8 mouse cellular contexts compared by ENCODE assay signal in genomic region chrX:20617903-20618399, GRCm38 (mm10). TPM values are rescaled to one million over a fixed set of nuclear protein-coding genes. Genes with fewer than 3 reads are reported as not detected.
A peak's percentile ranks its signal among the peaks of the same experiment; 100 is the strongest.
DNase-seq lines count a peak whose midpoint lies in the region; ATAC-seq and TF ChIP-seq lines count a peak whose summit lies in the region.

No protein-coding gene starts in this region.

- TF ChIP-seq EP300 in liver, embryonic 14.5 days (IDR thresholded peaks at IDR 0.05; ENCODE audit: low read depth), result no peak

- WGBS in embryonic facial prominence, embryonic 14.5 days, result 31% methylated on average over 29 of the region's 31 CpGs
- 17% methylated on average over 31 of the region's 31 CpGs for WGBS in hindbrain, embryonic 14.5 days
- 16% methylated on average over 31 of the region's 31 CpGs for WGBS in liver, embryonic 14.5 days (ENCODE audit: insufficient replicate concordance)
- WGBS in neural tube, embryonic 13.5 days, result 23% methylated on average over 31 of the region's 31 CpGs

- peak overlapping the region; percentile 57 for H3K4me2 ChIP-seq in embryonic facial prominence, embryonic 14.5 days (ENCODE audit: low read depth, low read length)
- H3K4me2 ChIP-seq in hindbrain, embryonic 14.5 days (replicated peaks), result peak overlapping the region; percentile 64
- H3K4me2 ChIP-seq in liver, embryonic 14.5 days (ENCODE audit: low read depth), result peak overlapping the region; percentile 72
- peak overlapping the region; percentile 65 for H3K4me2 ChIP-seq in neural tube, embryonic 13.5 days

- H3K9ac ChIP-seq in embryonic facial prominence, embryonic 14.5 days (ENCODE audit: low read depth, low read length), result peak overlapping the region; percentile 71
- peak overlapping the region; percentile 66 for H3K9ac ChIP-seq in hindbrain, embryonic 14.5 days
- peak overlapping the region; percentile 88 for H3K9ac ChIP-seq in liver, embryonic 14.5 days (replicated peaks)
- H3K9ac ChIP-seq in neural tube, embryonic 13.5 days, result peak overlapping the region; percentile 76

- TF ChIP-seq CTCF in gastrocnemius, adult 2 months (IDR thresholded peaks at IDR 0.05), result no peak
- no peak for TF ChIP-seq CTCF in liver, embryonic 14.5 days (IDR thresholded peaks at IDR 0.05; ENCODE audit: low read depth)

- peak; percentile 44 for ATAC-seq in embryonic facial prominence, embryonic 14.5 days (ENCODE audit: low read depth)
- peak; percentile 61 for ATAC-seq in hindbrain, embryonic 14.5 days (ENCODE audit: low FRiP score)
- ATAC-seq in liver, embryonic 14.5 days (ENCODE audit: insufficient read depth), result peak; percentile 9
- ATAC-seq in neural tube, embryonic 13.5 days (ENCODE audit: low read depth), result peak; percentile 77

- H3K27ac ChIP-seq in gastrocnemius, adult 2 months, result peak overlapping the region; percentile 94
- H3K27ac ChIP-seq in embryonic facial prominence, embryonic 14.5 days (replicated peaks; ENCODE audit: low read depth, low read length), result peak overlapping the region; percentile 75
- H3K27ac ChIP-seq in hindbrain, embryonic 14.5 days, result peak overlapping the region; percentile 92
- H3K27ac ChIP-seq in liver, embryonic 14.5 days, result peak overlapping the region; percentile 69
- H3K27ac ChIP-seq in neural tube, embryonic 13.5 days (replicated peaks), result peak overlapping the region; percentile 92

- H3K36me3 ChIP-seq in embryonic facial prominence, embryonic 14.5 days (ENCODE audit: control insufficient read depth, insufficient read depth, low read length), result peaks cover 29% of the 10 kb centered on the region; the same call in 1 of the 2 replicates
- H3K36me3 ChIP-seq in hindbrain, embryonic 14.5 days (replicated peaks; ENCODE audit: control insufficient read depth, insufficient read depth), result peaks cover 16% of the 10 kb centered on the region
- H3K36me3 ChIP-seq in liver, embryonic 14.5 days (replicated peaks; ENCODE audit: control insufficient read depth, insufficient read depth, low read depth), result peaks cover 26% of the 10 kb centered on the region
- peaks cover 26% of the 10 kb centered on the region; the same call in 1 of the 2 replicates for H3K36me3 ChIP-seq in neural tube, embryonic 13.5 days

- peak overlapping the region; percentile 85 for H3K4me3 ChIP-seq in gastrocnemius, adult 2 months
- H3K4me3 ChIP-seq in embryonic facial prominence, embryonic 14.5 days (ENCODE audit: low read depth, low read length), result peak overlapping the region; percentile 59
- peak overlapping the region; percentile 54 for H3K4me3 ChIP-seq in hindbrain, embryonic 14.5 days (replicated peaks; ENCODE audit: low read length)
- H3K4me3 ChIP-seq in liver, embryonic 14.5 days (ENCODE audit: insufficient read depth in 1 of 2, low read depth in 2 of 2, low read length in 2 of 2), result peak overlapping the region; percentile 72 to 96
- peak overlapping the region; percentile 55 for H3K4me3 ChIP-seq in neural tube, embryonic 13.5 days

- peak; percentile 48 for DNase-seq in gastrocnemius, adult 2 months
- no peak for DNase-seq in gastrocnemius, postnatal 25 days
- peak; percentile 34 for DNase-seq in ES-CJ7 (ENCODE audit: low read depth, low spot score)
- peak; percentile 51 for DNase-seq in embryonic facial prominence, embryonic 14.5 days (ENCODE audit: low spot score)
- DNase-seq in hindbrain, embryonic 14.5 days (ENCODE audit: low spot score), result peak; percentile 55
- peak in 2 of 3 experiments; percentile 1 to 9 for DNase-seq in liver, embryonic 14.5 days (ENCODE audit: low read depth in 3 of 3, low spot score in 3 of 3)
- no peak for DNase-seq in Muller cell, postnatal 12 days (ENCODE audit: inconsistent ontology term)

- H3K9me3 ChIP-seq in embryonic facial prominence, embryonic 14.5 days (ENCODE audit: control insufficient read depth, low read length), result no peaks in the 10 kb centered on the region
- H3K9me3 ChIP-seq in hindbrain, embryonic 14.5 days (ENCODE audit: control insufficient read depth, low read length), result no peaks in the 10 kb centered on the region
- H3K9me3 ChIP-seq in liver, embryonic 14.5 days (ENCODE audit: control insufficient read depth, low read length), result no peaks in the 10 kb centered on the region
- no peaks in the 10 kb centered on the region for H3K9me3 ChIP-seq in neural tube, embryonic 13.5 days

- intact Hi-C loops in gastrocnemius, adult 2 months (cut with DNase I), result no loop called here

- H3K27me3 ChIP-seq in embryonic facial prominence, embryonic 14.5 days (replicated peaks; ENCODE audit: control insufficient read depth, insufficient read depth, low read length), result no peaks in the 10 kb centered on the region
- no peaks in the 10 kb centered on the region for H3K27me3 ChIP-seq in hindbrain, embryonic 14.5 days (ENCODE audit: control insufficient read depth, insufficient read depth, low read length)
- H3K27me3 ChIP-seq in liver, embryonic 14.5 days (ENCODE audit: control insufficient read depth, insufficient read depth, low read length), result no peaks in the 10 kb centered on the region
- H3K27me3 ChIP-seq in neural tube, embryonic 13.5 days, result no peaks in the 10 kb centered on the region

- no peaks in the 10 kb centered on the region for H3K4me1 ChIP-seq in embryonic facial prominence, embryonic 14.5 days (ENCODE audit: control insufficient read depth, insufficient read depth, low read length)
- peaks cover 19% of the 10 kb centered on the region for H3K4me1 ChIP-seq in hindbrain, embryonic 14.5 days (replicated peaks; ENCODE audit: control insufficient read depth, insufficient read depth, low read length)
- H3K4me1 ChIP-seq in liver, embryonic 14.5 days (replicated peaks; ENCODE audit: control insufficient read depth in 2 of 2, insufficient read depth in 2 of 2, low read length in 1 of 2), result peaks cover 0 to 6% of the 10 kb centered on the region in 2 experiments; a peak in 3 of 4 replicates
- H3K4me1 ChIP-seq in neural tube, embryonic 13.5 days (replicated peaks), result peaks cover 31% of the 10 kb centered on the region

RNA-seq across cellular contexts. Expression of gene Ndufb11, which starts 0.5 kb away (rescaled TPM):
- 100 to 1,000 TPM; 399 to 541 TPM for total RNA-seq in gastrocnemius, adult 2 months (2021)
- total RNA-seq in gastrocnemius, postnatal 25 days (2021), result 100 to 1,000 TPM; 429 TPM
- 259 and 273 TPM in 2 replicates for polyA plus RNA-seq in embryonic facial prominence, embryonic 14.5 days (2014; fragmentation: Nextera tagmentation; extraction: Ambion mirVana)
- polyA plus RNA-seq in hindbrain, embryonic 14.5 days (2014; fragmentation: Nextera tagmentation; extraction: Ambion mirVana), result 237 and 259 TPM in 2 replicates
- 76.0 and 95.3 TPM in 2 replicates for polyA plus RNA-seq in liver, embryonic 14.5 days (2012; rRNA removed)
- 192 and 199 TPM in 2 replicates for polyA plus RNA-seq in liver, embryonic 14.5 days (2014; fragmentation: Nextera tagmentation; extraction: Ambion mirVana)
- 238 and 249 TPM in 2 replicates for polyA plus RNA-seq in neural tube, embryonic 13.5 days (2015; fragmentation: Nextera tagmentation; extraction: Ambion mirVana)

RNA-seq across cellular contexts. Expression of gene Rbm10, which starts 0.6 kb away (rescaled TPM):
- total RNA-seq in gastrocnemius, adult 2 months (2021), result 10 to 100 TPM in 1 of 2 experiments, 1 to 10 TPM in 1; 9.8 to 11.1 TPM
- 10 to 100 TPM; 11.4 to 11.8 TPM for total RNA-seq in gastrocnemius, postnatal 25 days (2021)
- polyA plus RNA-seq in embryonic facial prominence, embryonic 14.5 days (2014; fragmentation: Nextera tagmentation; extraction: Ambion mirVana), result 43.5 and 51.3 TPM in 2 replicates
- 41.7 and 44.4 TPM in 2 replicates for polyA plus RNA-seq in hindbrain, embryonic 14.5 days (2014; fragmentation: Nextera tagmentation; extraction: Ambion mirVana)
- 22.7 and 25.8 TPM in 2 replicates for polyA plus RNA-seq in liver, embryonic 14.5 days (2012; rRNA removed)
- 23.2 and 26.4 TPM in 2 replicates for polyA plus RNA-seq in liver, embryonic 14.5 days (2014; fragmentation: Nextera tagmentation; extraction: Ambion mirVana)
- polyA plus RNA-seq in neural tube, embryonic 13.5 days (2015; fragmentation: Nextera tagmentation; extraction: Ambion mirVana), result 58.0 and 61.7 TPM in 2 replicates

RNA-seq across cellular contexts. Expression of gene Uba1, which starts 40.2 kb away (rescaled TPM):
- total RNA-seq in gastrocnemius, adult 2 months (2021), result 100 to 1,000 TPM; 135 to 149 TPM
- 100 to 1,000 TPM; 134 to 145 TPM for total RNA-seq in gastrocnemius, postnatal 25 days (2021)
- 165 and 192 TPM in 2 replicates for polyA plus RNA-seq in embryonic facial prominence, embryonic 14.5 days (2014; fragmentation: Nextera tagmentation; extraction: Ambion mirVana)
- 332 and 338 TPM in 2 replicates for polyA plus RNA-seq in hindbrain, embryonic 14.5 days (2014; fragmentation: Nextera tagmentation; extraction: Ambion mirVana)
- 93.8 and 94.4 TPM in 2 replicates for polyA plus RNA-seq in liver, embryonic 14.5 days (2012; rRNA removed)
- 70.7 and 73.6 TPM in 2 replicates for polyA plus RNA-seq in liver, embryonic 14.5 days (2014; fragmentation: Nextera tagmentation; extraction: Ambion mirVana)
- 390 TPM in 2 replicates for polyA plus RNA-seq in neural tube, embryonic 13.5 days (2015; fragmentation: Nextera tagmentation; extraction: Ambion mirVana)

Comparison
In these comparisons a context has a peak if more than half of its experiments do, and no peak if none do; other contexts are left out.
1. DNase-seq: peak in gastrocnemius, adult 2 months (single experiment), ES-CJ7 (single experiment), embryonic facial prominence, embryonic 14.5 days (single experiment), hindbrain, embryonic 14.5 days (single experiment) and liver, embryonic 14.5 days (2 of 3); none in gastrocnemius, postnatal 25 days (single experiment) and Muller cell, postnatal 12 days (single experiment).
2. ATAC-seq: peak in every context shown above with its lines; median percentile 77 in neural tube, embryonic 13.5 days; 61 in hindbrain, embryonic 14.5 days; 44 in embryonic facial prominence, embryonic 14.5 days; 9 in liver, embryonic 14.5 days.
3. Peak in every context shown above with its lines, with median percentiles within 50 percentile points of each other: H3K27ac ChIP-seq, H3K4me3 ChIP-seq, H3K4me2 ChIP-seq and H3K9ac ChIP-seq.